Mouse (Mus musculus): Measurements from ENCODE around the gene Ptrh1. TPM values are rescaled to one million over a fixed set of nuclear protein-coding genes. Genes with fewer than 3 reads are reported as not detected.

Ptrh1 gene
- total and polyA plus RNA-seq, 3 experiments = 12.3 to 27.9 TPM; not detected in 1

- Histone ChIP-seq H3K9me3 (replicated peaks; ENCODE audit: insufficient read depth, low read length) (no peaks in the 10 kb centered on the region), H3K9ac (ENCODE audit: control insufficient read depth, low read depth, low read length, poor library complexity, severe bottlenecking) (no peak overlapping the region), H3K36me3 (ENCODE audit: control insufficient read depth in 1 of 2, insufficient read depth in 2 of 2, low read length in 2 of 2) (no peaks in the 10 kb centered on the region), H3K4me3 (ENCODE audit: control insufficient read depth in 1 of 2, insufficient read depth in 1 of 2, low read depth in 2 of 2, low read length in 2 of 2) (no peak overlapping the region), H3K27me3 (ENCODE audit: control insufficient read depth in 1 of 2, insufficient read depth in 2 of 2, low read length in 2 of 2) (no peaks in the 10 kb centered on the region), H3K4me1 (ENCODE audit: control insufficient read depth in 1 of 2, insufficient read depth in 2 of 2, low read length in 2 of 2) (no peaks in the 10 kb centered on the region), H3K79me2 (ENCODE audit: control insufficient read depth, insufficient read depth, low read length, poor library complexity) (no peaks in the 10 kb centered on the region), H3K27ac (ENCODE audit: control insufficient read depth, low read depth, low read length) (no peak overlapping the region)
- no peak for DNase-seq (ENCODE audit: low read depth, low spot score)
- TF ChIP-seq GABPA (IDR thresholded peaks at IDR 0.05; ENCODE audit: low read depth, low read length) (no peak), HCFC1 (IDR thresholded peaks at IDR 0.05; ENCODE audit: low read depth, low read length) (no peak), MXI1 (IDR thresholded peaks at IDR 0.05; ENCODE audit: low read depth, low read length) (no peak), ZNF384 (IDR thresholded peaks at IDR 0.05; ENCODE audit: low read depth, low read length) (peak; percentile 52; the same call in 1 of the 2 replicates), NRF1 (IDR thresholded peaks at IDR 0.05; ENCODE audit: insufficient read depth, low read depth, low read length, poor library complexity, severe bottlenecking) (no peak)
These were observed 49.2 kb downstream of the Ptrh1 start for GRCm38 (mm10) chr2:32824778-32825177.

GRCm38 (mm10) chr2:32825796-32826195 lies 50.2 kb downstream of the Ptrh1 start:
- Histone ChIP-seq H3K79me2 (ENCODE audit: control insufficient read depth, insufficient read depth, low read length, poor library complexity) (no peaks in the 10 kb centered on the region), H3K9ac (ENCODE audit: control insufficient read depth, low read depth, low read length, poor library complexity, severe bottlenecking) (no peak overlapping the region), H3K4me3 (ENCODE audit: control insufficient read depth in 1 of 2, insufficient read depth in 1 of 2, low read depth in 2 of 2, low read length in 2 of 2) (no peak overlapping the region), H3K4me1 (ENCODE audit: control insufficient read depth in 1 of 2, insufficient read depth in 2 of 2, low read length in 2 of 2) (no peaks in the 10 kb centered on the region), H3K9me3 (replicated peaks; ENCODE audit: insufficient read depth, low read length) (no peaks in the 10 kb centered on the region), H3K27me3 (ENCODE audit: control insufficient read depth in 1 of 2, insufficient read depth in 2 of 2, low read length in 2 of 2) (no peaks in the 10 kb centered on the region), H3K27ac (ENCODE audit: control insufficient read depth, low read depth, low read length) (no peak overlapping the region), H3K36me3 (ENCODE audit: control insufficient read depth in 1 of 2, insufficient read depth in 2 of 2, low read length in 2 of 2) (no peaks in the 10 kb centered on the region)
- DNase-seq (ENCODE audit: low read depth, low spot score) = no peak
- TF ChIP-seq POLR2AphosphoS2 (IDR thresholded peaks at IDR 0.05; ENCODE audit: low read length) (no peak), UBTF (IDR thresholded peaks at IDR 0.05; ENCODE audit: borderline replicate concordance, insufficient read depth, low read depth, low read length) (no peak), ZKSCAN1 (IDR thresholded peaks at IDR 0.05; ENCODE audit: low read depth, low read length) (no peak), BHLHE40 (IDR thresholded peaks at IDR 0.05; ENCODE audit: borderline replicate concordance, low read depth, low read length) (no peak), MXI1 (IDR thresholded peaks at IDR 0.05; ENCODE audit: low read depth, low read length) (no peak), ZNF384 (IDR thresholded peaks at IDR 0.05; ENCODE audit: low read depth, low read length) (no peak), MAZ (IDR thresholded peaks at IDR 0.05; ENCODE audit: low read depth, low read length) (no peak), EP300 (IDR thresholded peaks at IDR 0.05; ENCODE audit: low read depth in 1 of 2, low read length in 2 of 2) (no peak), TCF12 (IDR thresholded peaks at IDR 0.05; ENCODE audit: low read depth, low read length) (no peak), ZMIZ1 (IDR thresholded peaks at IDR 0.05; ENCODE audit: low read depth, low read length) (no peak), NRF1 (IDR thresholded peaks at IDR 0.05; ENCODE audit: insufficient read depth, low read depth, low read length, poor library complexity, severe bottlenecking) (no peak), CHD1 (IDR thresholded peaks at IDR 0.05; ENCODE audit: low read depth, low read length) (no peak)

Other genes starting within 250 kb of the Ptrh1 start
- gene Fam102a, start 240.5 kb upstream of the Ptrh1 start, total RNA-seq (2012; rRNA removed) = 1.5 and 2.4 TPM in 2 replicates
- gene Fam102a, start 240.5 kb upstream of the Ptrh1 start, polyA plus RNA-seq (2012; ENCODE audit: insufficient read depth in 1 of 2, insufficient read length in 2 of 2, low read depth in 1 of 2, low replicate concordance in 2 of 2, missing spikeins in 1 of 2) = 1 to 10 TPM in 1 of 2 experiments, not detected in 1; 1.8 TPM
- gene Dpm2, start 204.9 kb upstream of the Ptrh1 start, total RNA-seq (2012; rRNA removed) = 39.5 and 45.8 TPM in 2 replicates
- gene Dpm2, start 204.9 kb upstream of the Ptrh1 start, polyA plus RNA-seq (2012; ENCODE audit: insufficient read depth in 1 of 2, insufficient read length in 2 of 2, low read depth in 1 of 2, low replicate concordance in 2 of 2, missing spikeins in 1 of 2) = 100 to 1,000 TPM in 1 of 2 experiments, not detected in 1; 109 TPM
- 0.56 and 0.58 TPM in 2 replicates for gene Pip5kl1, start 201.0 kb upstream of the Ptrh1 start, total RNA-seq (2012; rRNA removed)
- gene Pip5kl1, start 201.0 kb upstream of the Ptrh1 start, polyA plus RNA-seq (2012; ENCODE audit: insufficient read depth in 1 of 2, insufficient read length in 2 of 2, low read depth in 1 of 2, low replicate concordance in 2 of 2, missing spikeins in 1 of 2) = under 1 TPM in 1 of 2 experiments, not detected in 1; 0.22 TPM
- gene 9430097D07Rik, start 200.1 kb upstream of the Ptrh1 start, total RNA-seq (2012; rRNA removed) = 0.12 and 0.13 TPM in 2 replicates
- gene 9430097D07Rik, start 200.1 kb upstream of the Ptrh1 start, polyA plus RNA-seq (2012; ENCODE audit: insufficient read depth in 1 of 2, insufficient read length in 2 of 2, low read depth in 1 of 2, low replicate concordance in 2 of 2, missing spikeins in 1 of 2) = under 1 TPM in 1 of 2 experiments, not detected in 1; 0.11 TPM
- gene St6galnac4, start 188.7 kb upstream of the Ptrh1 start, total RNA-seq (2012; rRNA removed) = 44.3 and 58.3 TPM in 2 replicates
- gene St6galnac4, start 188.7 kb upstream of the Ptrh1 start, polyA plus RNA-seq (2012; ENCODE audit: insufficient read depth in 1 of 2, insufficient read length in 2 of 2, low read depth in 1 of 2, low replicate concordance in 2 of 2, missing spikeins in 1 of 2) = 100 to 1,000 TPM in 1 of 2 experiments, not detected in 1; 109 TPM
- gene St6galnac6, start 176.1 kb upstream of the Ptrh1 start, total RNA-seq (2012; rRNA removed) = 9.0 and 12.5 TPM in 2 replicates
- gene St6galnac6, start 176.1 kb upstream of the Ptrh1 start, polyA plus RNA-seq (2012; ENCODE audit: insufficient read depth in 1 of 2, insufficient read length in 2 of 2, low read depth in 1 of 2, low replicate concordance in 2 of 2, missing spikeins in 1 of 2) = 10 to 100 TPM in 1 of 2 experiments, not detected in 1; 26.5 TPM
- gene Ak1, start 154.0 kb upstream of the Ptrh1 start, total RNA-seq (2012; rRNA removed) = 0.12 TPM in 1 of 2 replicates, not detected in the other
- under 1 TPM in 1 of 2 experiments, not detected in 1; 0.13 TPM for gene Ak1, start 154.0 kb upstream of the Ptrh1 start, polyA plus RNA-seq (2012; ENCODE audit: insufficient read depth in 1 of 2, insufficient read length in 2 of 2, low read depth in 1 of 2, low replicate concordance in 2 of 2, missing spikeins in 1 of 2)
- gene Eng, start 129.2 kb upstream of the Ptrh1 start, total RNA-seq (2012; rRNA removed) = 0.33 and 0.73 TPM in 2 replicates
- gene Eng, start 129.2 kb upstream of the Ptrh1 start, polyA plus RNA-seq (2012; ENCODE audit: insufficient read depth in 1 of 2, insufficient read length in 2 of 2, low read depth in 1 of 2, low replicate concordance in 2 of 2, missing spikeins in 1 of 2) = 1 to 10 TPM in 1 of 2 experiments, not detected in 1; 1.0 TPM
- gene Fpgs, start 71.6 kb upstream of the Ptrh1 start, total RNA-seq (2012; rRNA removed) = 32.5 and 40.0 TPM in 2 replicates
- 10 to 100 TPM in 1 of 2 experiments, not detected in 1; 73.9 TPM for gene Fpgs, start 71.6 kb upstream of the Ptrh1 start, polyA plus RNA-seq (2012; ENCODE audit: insufficient read depth in 1 of 2, insufficient read length in 2 of 2, low read depth in 1 of 2, low replicate concordance in 2 of 2, missing spikeins in 1 of 2)
- 30.9 and 37.7 TPM in 2 replicates for gene Cdk9, start 62.7 kb upstream of the Ptrh1 start, total RNA-seq (2012; rRNA removed)
- 100 to 1,000 TPM in 1 of 2 experiments, not detected in 1; 125 TPM for gene Cdk9, start 62.7 kb upstream of the Ptrh1 start, polyA plus RNA-seq (2012; ENCODE audit: insufficient read depth in 1 of 2, insufficient read length in 2 of 2, low read depth in 1 of 2, low replicate concordance in 2 of 2, missing spikeins in 1 of 2)
- gene Sh2d3c, start 54.7 kb upstream of the Ptrh1 start, total RNA-seq (2012; rRNA removed) = 0.19 and 0.26 TPM in 2 replicates
- under 1 TPM in 1 of 2 experiments, not detected in 1; 0.43 TPM for gene Sh2d3c, start 54.7 kb upstream of the Ptrh1 start, polyA plus RNA-seq (2012; ENCODE audit: insufficient read depth in 1 of 2, insufficient read length in 2 of 2, low read depth in 1 of 2, low replicate concordance in 2 of 2, missing spikeins in 1 of 2)
- not detected in 2 replicates for gene 6330409D20Rik, start 34.8 kb upstream of the Ptrh1 start, total RNA-seq (2012; rRNA removed)
- not detected for gene 6330409D20Rik, start 34.8 kb upstream of the Ptrh1 start, polyA plus RNA-seq (2012; ENCODE audit: insufficient read depth in 1 of 2, insufficient read length in 2 of 2, low read depth in 1 of 2, low replicate concordance in 2 of 2, missing spikeins in 1 of 2)
- 46.6 and 54.7 TPM in 2 replicates for gene Tor2a, start 18.6 kb upstream of the Ptrh1 start, total RNA-seq (2012; rRNA removed)
- gene Tor2a, start 18.6 kb upstream of the Ptrh1 start, polyA plus RNA-seq (2012; ENCODE audit: insufficient read depth in 1 of 2, insufficient read length in 2 of 2, low read depth in 1 of 2, low replicate concordance in 2 of 2, missing spikeins in 1 of 2) = 10 to 100 TPM in 1 of 2 experiments, not detected in 1; 62.2 TPM
- gene Ttc16, start 153 bp upstream of the Ptrh1 start, total RNA-seq (2012; rRNA removed) = 0.26 and 0.69 TPM in 2 replicates
- gene Ttc16, start 153 bp upstream of the Ptrh1 start, polyA plus RNA-seq (2012; ENCODE audit: insufficient read depth in 1 of 2, insufficient read length in 2 of 2, low read depth in 1 of 2, low replicate concordance in 2 of 2, missing spikeins in 1 of 2) = under 1 TPM in 1 of 2 experiments, not detected in 1; 0.35 TPM
- gene Cfap157, start 8.6 kb downstream of the Ptrh1 start, total RNA-seq (2012; rRNA removed) = 0.12 and 0.13 TPM in 2 replicates
- 1 to 10 TPM in 1 of 2 experiments, not detected in 1; 2.3 TPM for gene Cfap157, start 8.6 kb downstream of the Ptrh1 start, polyA plus RNA-seq (2012; ENCODE audit: insufficient read depth in 1 of 2, insufficient read length in 2 of 2, low read depth in 1 of 2, low replicate concordance in 2 of 2, missing spikeins in 1 of 2)
- 7.1 and 8.2 TPM in 2 replicates for gene Stxbp1, start 71.5 kb downstream of the Ptrh1 start, total RNA-seq (2012; rRNA removed)
- gene Stxbp1, start 71.5 kb downstream of the Ptrh1 start, polyA plus RNA-seq (2012; ENCODE audit: insufficient read depth in 1 of 2, insufficient read length in 2 of 2, low read depth in 1 of 2, low replicate concordance in 2 of 2, missing spikeins in 1 of 2) = 10 to 100 TPM in 1 of 2 experiments, not detected in 1; 33.2 TPM
- gene Fam129b, start 100.3 kb downstream of the Ptrh1 start, total RNA-seq (2012; rRNA removed) = 11.5 and 17.5 TPM in 2 replicates
- 10 to 100 TPM in 1 of 2 experiments, not detected in 1; 20.0 TPM for gene Fam129b, start 100.3 kb downstream of the Ptrh1 start, polyA plus RNA-seq (2012; ENCODE audit: insufficient read depth in 1 of 2, insufficient read length in 2 of 2, low read depth in 1 of 2, low replicate concordance in 2 of 2, missing spikeins in 1 of 2)
- gene Rpl12, start 185.8 kb downstream of the Ptrh1 start, total RNA-seq (2012; rRNA removed) = 1,806 and 1,842 TPM in 2 replicates
- gene Rpl12, start 185.8 kb downstream of the Ptrh1 start, polyA plus RNA-seq (2012; ENCODE audit: insufficient read depth in 1 of 2, insufficient read length in 2 of 2, low read depth in 1 of 2, low replicate concordance in 2 of 2, missing spikeins in 1 of 2) = 100 to 1,000 TPM in 1 of 2 experiments, not detected in 1; 116 TPM
- 13.5 and 17.9 TPM in 2 replicates for gene Lrsam1, start 185.8 kb downstream of the Ptrh1 start, total RNA-seq (2012; rRNA removed)
- gene Lrsam1, start 185.8 kb downstream of the Ptrh1 start, polyA plus RNA-seq (2012; ENCODE audit: insufficient read depth in 1 of 2, insufficient read length in 2 of 2, low read depth in 1 of 2, low replicate concordance in 2 of 2, missing spikeins in 1 of 2) = 10 to 100 TPM in 1 of 2 experiments, not detected in 1; 14.2 TPM
- gene Slc2a8, start 206.3 kb downstream of the Ptrh1 start, total RNA-seq (2012; rRNA removed) = 7.4 and 7.8 TPM in 2 replicates
- gene Slc2a8, start 206.3 kb downstream of the Ptrh1 start, polyA plus RNA-seq (2012; ENCODE audit: insufficient read depth in 1 of 2, insufficient read length in 2 of 2, low read depth in 1 of 2, low replicate concordance in 2 of 2, missing spikeins in 1 of 2) = 10 to 100 TPM in 1 of 2 experiments, not detected in 1; 16.0 TPM

All from MEL (cell line).